Mouse (Mus musculus): ENCODE data around the gene Gm49405. TPM values are rescaled to one million over a fixed set of nuclear protein-coding genes. Genes with fewer than 3 reads are reported as not detected.

The Gm49405 gene
- 0.94 and 1.1 TPM in 2 replicates for polyA plus RNA-seq (2015; fragmentation: Nextera tagmentation; extraction: Ambion mirVana)

DNA sequence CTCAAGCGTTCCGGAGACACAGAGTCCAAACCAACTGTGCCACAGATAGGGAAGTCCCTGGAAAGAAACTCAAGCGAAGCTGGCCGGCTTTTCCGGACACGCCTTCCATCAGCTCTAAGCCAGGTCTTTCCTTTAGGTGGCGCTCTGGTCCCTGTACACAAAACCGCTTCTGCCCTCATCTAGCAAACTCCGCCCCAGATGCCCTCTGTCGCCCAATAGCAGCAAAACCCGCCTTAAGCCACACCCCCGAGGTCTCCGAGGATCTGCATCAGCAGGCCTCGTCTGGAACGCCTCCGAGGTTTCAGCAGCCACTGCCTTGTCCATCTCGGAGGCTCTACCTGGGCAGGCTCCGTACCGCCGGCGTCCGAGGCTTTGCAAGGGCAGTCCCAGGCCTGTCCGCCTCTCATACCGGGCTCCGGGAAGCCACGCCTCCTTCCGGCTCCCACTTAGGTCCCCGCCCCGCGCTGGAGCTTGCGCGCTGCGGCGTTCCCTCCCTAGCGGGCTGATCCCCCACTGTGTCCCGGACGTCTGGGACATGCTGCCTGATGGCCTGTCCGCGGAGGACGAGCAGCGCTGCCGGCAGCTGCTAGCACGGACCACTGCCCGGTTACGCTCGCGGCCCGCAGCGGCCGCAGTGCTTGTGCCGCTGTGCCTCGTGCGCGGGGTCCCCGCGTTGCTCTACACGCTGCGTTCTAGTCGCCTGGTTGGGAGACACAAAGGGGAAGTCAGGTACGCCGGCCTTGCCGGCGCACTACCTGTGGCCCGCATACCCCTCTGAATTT is at the start of gene Gm49405, which contains the start of gene Nudt8:
Gm49405 (plus strand) TSS at position 508 of the 782 bp plus-strand sequence.
Nudt8 (plus strand) TSS at position 462 of the 782 bp plus-strand sequence.

DNA sequence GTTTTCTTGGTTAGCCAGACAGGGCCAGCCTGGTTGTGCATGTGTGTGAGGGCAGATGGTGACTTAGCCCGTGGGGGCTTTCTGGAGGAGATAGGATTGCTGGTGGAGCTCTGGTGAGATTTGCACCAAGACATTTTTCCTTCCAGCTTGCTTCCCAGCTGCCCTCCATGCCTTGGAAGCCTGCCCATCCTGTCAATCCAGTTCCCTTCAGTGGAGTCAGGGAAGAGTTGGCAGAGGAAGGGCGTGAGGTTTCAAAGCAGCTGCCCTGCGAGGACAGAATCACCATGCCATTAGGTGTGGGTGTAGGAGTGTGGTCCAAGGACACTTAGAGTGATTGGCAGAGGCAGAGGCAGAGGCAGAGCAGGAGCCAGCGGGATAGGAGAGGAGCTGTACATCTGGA is 42.0 kb upstream of the Gm49405 start, which contains the start of gene Aldh3b3:
Aldh3b3 (plus strand) TSS at position 176 of the 400 bp plus-strand sequence.

DNA sequence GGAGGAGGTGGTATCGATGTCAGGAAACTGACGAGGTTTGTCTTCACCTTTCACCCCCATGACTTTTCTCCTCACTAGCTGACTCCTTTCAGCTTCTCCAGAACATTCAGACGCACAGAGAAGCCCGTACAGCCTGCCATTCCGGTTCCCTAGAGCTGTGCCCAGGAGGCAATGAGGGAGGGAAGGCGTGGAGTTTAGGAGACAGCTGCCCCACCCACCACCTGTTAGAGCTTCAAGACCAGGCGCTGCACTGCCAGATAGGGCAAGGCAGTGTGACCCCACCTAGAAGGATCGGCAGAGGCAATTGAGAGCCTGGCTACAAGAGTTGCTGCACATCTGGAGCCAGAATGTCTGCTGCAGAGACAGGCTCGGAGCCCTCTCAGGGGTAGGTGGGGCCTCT is 28.2 kb upstream of the Gm49405 start, which contains the start of gene Aldh3b2:
Aldh3b2 (plus strand) TSS at position 100 of the 400 bp plus-strand sequence.

DNA sequence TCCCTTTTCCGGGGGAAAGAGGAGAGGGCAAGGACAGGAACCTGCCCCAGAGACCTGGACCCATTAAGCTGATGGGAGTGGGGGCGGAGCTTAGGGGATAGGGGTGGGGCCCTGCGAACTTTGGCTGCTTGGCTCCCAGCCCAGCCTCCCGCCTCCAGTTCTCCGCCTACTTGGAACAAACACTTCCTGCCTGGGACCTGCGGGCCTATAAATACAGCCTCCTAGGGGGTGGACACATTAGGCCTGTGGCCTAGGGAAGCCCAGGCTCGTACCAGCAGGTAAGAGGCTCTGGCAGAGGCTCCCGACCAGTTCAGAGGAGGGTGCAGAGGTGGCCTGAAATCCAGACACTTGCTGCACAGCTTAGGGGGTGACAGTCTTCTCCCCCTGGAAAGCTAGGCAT is 14.1 kb upstream of the Gm49405 start, which contains the start of gene Acy3:
Acy3 (plus strand) TSS at position 237 of the 400 bp plus-strand sequence.

DNA sequence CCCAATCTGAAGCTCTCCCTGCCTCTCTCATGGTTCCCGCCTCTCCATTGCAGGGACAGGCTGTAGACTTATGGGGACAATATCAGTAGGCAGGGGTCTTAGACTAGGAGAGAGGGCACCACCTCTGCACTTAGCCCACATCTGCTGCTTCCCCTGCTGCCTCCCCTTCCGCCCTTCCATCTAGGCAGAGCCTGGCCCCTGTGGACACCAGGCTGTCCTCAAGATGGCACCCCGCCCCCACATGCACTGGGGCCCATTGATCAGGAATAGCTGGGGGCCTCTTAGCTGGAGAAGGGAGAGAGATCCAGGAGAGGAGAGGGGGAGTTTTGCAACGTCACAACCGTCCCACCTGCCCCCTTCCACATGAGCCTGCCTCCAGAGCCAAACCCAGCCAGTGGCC is 8.0 kb upstream of the Gm49405 start, which contains the start of gene Tbx10:
Tbx10 (plus strand) TSS at position 337 of the 400 bp plus-strand sequence.

DNA sequence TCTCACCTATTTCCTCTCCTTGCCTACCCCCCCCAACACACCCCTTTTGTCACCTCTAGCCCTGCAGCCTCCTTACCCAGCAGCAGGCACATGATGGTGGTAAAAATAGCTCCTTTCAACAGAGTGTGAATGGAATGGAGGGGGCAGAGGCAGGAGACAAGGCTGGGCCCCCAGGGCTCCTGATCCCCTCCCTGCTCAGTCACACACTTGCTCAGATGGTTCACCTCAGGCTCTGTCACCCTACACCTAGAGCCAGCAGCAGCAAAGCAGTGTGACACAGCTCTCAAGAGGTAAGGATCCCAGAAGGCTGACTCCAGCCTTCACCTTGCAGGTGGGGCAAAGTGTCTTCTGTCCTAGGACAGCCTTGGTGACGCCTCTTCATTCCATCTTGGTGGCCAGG is 2.7 kb downstream of the Gm49405 start, which contains the start of gene Doc2g:
Doc2g (plus strand) TSS at position 202 of the 400 bp plus-strand sequence.

DNA sequence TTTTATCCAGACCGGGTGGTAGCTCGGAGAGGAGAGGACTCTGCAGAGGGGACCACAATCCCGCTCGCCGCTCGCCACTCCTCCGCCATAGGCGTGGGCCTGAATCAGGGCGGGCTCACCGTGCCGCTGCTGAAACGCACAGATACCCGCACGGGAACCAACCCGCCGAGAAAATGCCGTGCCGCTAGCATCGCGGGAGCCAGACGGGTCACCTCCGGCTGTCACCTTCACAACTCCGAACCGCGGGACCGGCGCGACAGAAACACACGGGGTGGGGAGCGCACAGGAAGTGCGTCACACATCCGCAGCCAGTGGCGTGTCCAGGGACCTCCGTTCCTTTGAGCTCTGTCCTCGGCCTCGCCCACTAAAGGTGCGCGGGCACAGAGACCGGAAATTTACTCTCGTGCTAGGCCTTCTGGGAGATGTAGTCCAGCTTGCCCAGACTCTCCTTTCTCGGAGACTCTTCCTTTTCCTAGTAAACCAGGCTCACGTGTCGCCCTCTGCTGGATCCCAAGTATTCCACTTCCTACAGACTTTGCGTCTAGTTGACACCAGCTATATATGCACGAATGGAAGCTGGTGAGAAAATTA is 12.1 kb downstream of the Gm49405 start, which contains the start of gene Ndufv1:
Ndufv1 (minus strand) TSS at position 375 of the 591 bp plus-strand sequence.

DNA sequence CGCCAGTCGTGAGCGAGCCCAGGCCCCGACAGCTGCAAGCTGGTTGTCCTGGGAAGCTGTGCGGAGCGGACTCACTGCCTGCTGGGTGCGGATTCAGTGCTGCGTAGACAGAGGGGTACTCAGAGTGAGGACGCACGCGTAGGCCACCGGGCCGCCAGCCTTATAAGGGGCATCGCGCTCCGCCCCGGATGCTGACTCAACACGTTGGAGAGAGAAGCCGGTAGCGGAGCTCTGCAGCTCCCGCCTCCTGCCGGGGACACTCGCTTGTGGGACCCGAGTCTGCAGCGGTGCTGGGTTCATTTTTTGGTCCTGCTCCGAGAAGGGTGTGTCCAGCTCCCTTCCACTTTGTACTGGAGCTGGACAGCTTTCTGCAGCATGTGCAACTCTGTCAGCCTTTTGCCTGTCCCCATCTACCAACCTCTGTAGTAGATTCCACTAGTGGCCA is 37.4 kb downstream of the Gm49405 start, which contains the start of gene Gstp1:
Gstp1 (minus strand) TSS at position 198 of the 445 bp plus-strand sequence.

DNA sequence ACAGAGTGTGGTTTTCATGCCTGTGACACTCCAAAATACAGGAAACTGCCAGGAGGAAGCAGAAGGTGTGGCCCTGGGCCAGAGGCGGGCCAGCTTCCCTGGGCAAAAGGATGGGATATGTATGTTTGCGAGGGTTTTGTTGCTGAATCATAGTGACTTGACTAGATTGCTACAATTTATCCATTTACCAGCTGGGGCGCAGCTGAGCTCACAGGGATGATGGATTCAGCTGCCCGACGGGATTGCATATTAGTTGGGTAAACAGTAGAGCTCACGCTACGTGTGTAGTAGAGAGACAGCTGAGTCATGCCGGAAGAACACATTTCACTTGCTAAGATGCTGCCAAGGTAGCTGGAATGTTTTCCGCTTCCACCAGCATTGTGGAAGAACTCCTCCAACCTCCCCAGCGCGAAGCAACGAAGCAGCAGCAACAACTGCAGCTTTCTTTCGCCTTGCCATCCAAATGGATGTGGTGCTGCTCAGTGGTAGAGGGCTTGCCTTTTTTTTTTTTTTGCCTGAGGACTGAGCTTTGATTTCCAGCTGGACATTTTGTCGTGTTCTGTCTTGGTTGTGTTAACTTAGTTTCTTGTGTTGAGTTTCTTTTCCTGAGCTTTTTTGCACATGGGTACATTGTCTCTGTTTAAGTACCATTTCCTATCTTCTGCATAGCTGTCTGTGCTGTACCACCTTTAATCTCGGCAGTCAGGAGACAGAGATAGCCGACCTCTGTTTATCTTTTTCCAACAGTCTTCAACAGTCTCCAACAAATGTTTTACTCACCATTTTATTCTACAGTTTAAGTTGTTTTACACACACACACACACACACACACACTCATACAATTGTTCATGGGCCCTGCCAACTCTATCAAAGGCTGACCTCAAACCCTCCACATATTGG is 45.8 kb downstream of the Gm49405 start, which contains the start of gene Gstp2:
Gstp2 (minus strand) TSS at position 58 of the 900 bp plus-strand sequence.

Other genes starting within 250 kb of the Gm49405 start
- gene Kmt5b, start 233.2 kb upstream of the Gm49405 start, polyA plus RNA-seq (2015; fragmentation: Nextera tagmentation; extraction: Ambion mirVana): 12.8 and 13.9 TPM in 2 replicates
- 7.9 and 9.6 TPM in 2 replicates for gene Chka, start 148.9 kb upstream of the Gm49405 start, polyA plus RNA-seq (2015; fragmentation: Nextera tagmentation; extraction: Ambion mirVana)
- gene Tcirg1, start 93.5 kb upstream of the Gm49405 start, polyA plus RNA-seq (2015; fragmentation: Nextera tagmentation; extraction: Ambion mirVana): 16.4 and 18.2 TPM in 2 replicates
- gene Ndufs8, start 87.9 kb upstream of the Gm49405 start, polyA plus RNA-seq (2015; fragmentation: Nextera tagmentation; extraction: Ambion mirVana): 372 and 439 TPM in 2 replicates
- 7.5 and 8.1 TPM in 2 replicates for gene Aldh3b1, start 70.8 kb upstream of the Gm49405 start, polyA plus RNA-seq (2015; fragmentation: Nextera tagmentation; extraction: Ambion mirVana)
- gene Unc93b1, start 65.4 kb upstream of the Gm49405 start, polyA plus RNA-seq (2015; fragmentation: Nextera tagmentation; extraction: Ambion mirVana): 20.6 and 25.5 TPM in 2 replicates
- 0.35 TPM in 1 of 2 replicates, not detected in the other for gene Aldh3b3, start 42.0 kb upstream of the Gm49405 start, polyA plus RNA-seq (2015; fragmentation: Nextera tagmentation; extraction: Ambion mirVana)
- 1.0 and 9.9 TPM in 2 replicates for gene Aldh3b2, start 28.3 kb upstream of the Gm49405 start, polyA plus RNA-seq (2015; fragmentation: Nextera tagmentation; extraction: Ambion mirVana)
- 10.8 and 13.3 TPM in 2 replicates for gene Acy3, start 14.1 kb upstream of the Gm49405 start, polyA plus RNA-seq (2015; fragmentation: Nextera tagmentation; extraction: Ambion mirVana)
- not detected in 2 replicates for gene Tbx10, start 7.9 kb upstream of the Gm49405 start, polyA plus RNA-seq (2015; fragmentation: Nextera tagmentation; extraction: Ambion mirVana)
- gene Nudt8, start within 50 bp of the Gm49405 start, polyA plus RNA-seq (2015; fragmentation: Nextera tagmentation; extraction: Ambion mirVana): 39.5 and 49.5 TPM in 2 replicates
- 1.6 and 2.5 TPM in 2 replicates for gene Doc2g, start 2.7 kb downstream of the Gm49405 start, polyA plus RNA-seq (2015; fragmentation: Nextera tagmentation; extraction: Ambion mirVana)
- gene Ndufv1, start 12.2 kb downstream of the Gm49405 start, polyA plus RNA-seq (2015; fragmentation: Nextera tagmentation; extraction: Ambion mirVana): 413 and 450 TPM in 2 replicates
- 271 and 284 TPM in 2 replicates for gene Gstp1, start 37.4 kb downstream of the Gm49405 start, polyA plus RNA-seq (2015; fragmentation: Nextera tagmentation; extraction: Ambion mirVana)
- 11.0 and 11.1 TPM in 2 replicates for gene Gstp2, start 45.4 kb downstream of the Gm49405 start, polyA plus RNA-seq (2015; fragmentation: Nextera tagmentation; extraction: Ambion mirVana)
- 0.21 TPM in 1 of 2 replicates, not detected in the other for gene Gstp3, start 58.9 kb downstream of the Gm49405 start, polyA plus RNA-seq (2015; fragmentation: Nextera tagmentation; extraction: Ambion mirVana)
- gene Cabp2, start 81.0 kb downstream of the Gm49405 start, polyA plus RNA-seq (2015; fragmentation: Nextera tagmentation; extraction: Ambion mirVana): 1.3 and 1.5 TPM in 2 replicates
- gene Cdk2ap2, start 96.6 kb downstream of the Gm49405 start, polyA plus RNA-seq (2015; fragmentation: Nextera tagmentation; extraction: Ambion mirVana): 38.7 and 45.9 TPM in 2 replicates
- 3.8 and 5.2 TPM in 2 replicates for gene Pitpnm1, start 99.4 kb downstream of the Gm49405 start, polyA plus RNA-seq (2015; fragmentation: Nextera tagmentation; extraction: Ambion mirVana)
- 56.7 and 57.8 TPM in 2 replicates for gene Aip, start 125.2 kb downstream of the Gm49405 start, polyA plus RNA-seq (2015; fragmentation: Nextera tagmentation; extraction: Ambion mirVana)
- not detected in 2 replicates for gene Gpr152, start 139.2 kb downstream of the Gm49405 start, polyA plus RNA-seq (2015; fragmentation: Nextera tagmentation; extraction: Ambion mirVana)
- 0.14 and 1.5 TPM in 2 replicates for gene Cabp4, start 143.4 kb downstream of the Gm49405 start, polyA plus RNA-seq (2015; fragmentation: Nextera tagmentation; extraction: Ambion mirVana)
- 67.6 and 99.9 TPM in 2 replicates for gene Coro1b, start 148.0 kb downstream of the Gm49405 start, polyA plus RNA-seq (2015; fragmentation: Nextera tagmentation; extraction: Ambion mirVana)
- 2.1 and 2.3 TPM in 2 replicates for gene Ptprcap, start 153.0 kb downstream of the Gm49405 start, polyA plus RNA-seq (2015; fragmentation: Nextera tagmentation; extraction: Ambion mirVana)
- 42.6 and 42.9 TPM in 2 replicates for gene Rps6kb2, start 162.7 kb downstream of the Gm49405 start, polyA plus RNA-seq (2015; fragmentation: Nextera tagmentation; extraction: Ambion mirVana)
- 16.9 and 20.7 TPM in 2 replicates for gene Carns1, start 174.9 kb downstream of the Gm49405 start, polyA plus RNA-seq (2015; fragmentation: Nextera tagmentation; extraction: Ambion mirVana)
- gene Tbc1d10c, start 190.7 kb downstream of the Gm49405 start, polyA plus RNA-seq (2015; fragmentation: Nextera tagmentation; extraction: Ambion mirVana): 5.1 and 6.7 TPM in 2 replicates
- gene Ppp1ca, start 191.4 kb downstream of the Gm49405 start, polyA plus RNA-seq (2015; fragmentation: Nextera tagmentation; extraction: Ambion mirVana): 660 and 721 TPM in 2 replicates
- gene Rad9a, start 201.0 kb downstream of the Gm49405 start, polyA plus RNA-seq (2015; fragmentation: Nextera tagmentation; extraction: Ambion mirVana): 10.2 and 10.8 TPM in 2 replicates
- gene Clcf1, start 213.6 kb downstream of the Gm49405 start, polyA plus RNA-seq (2015; fragmentation: Nextera tagmentation; extraction: Ambion mirVana): 0.51 and 0.85 TPM in 2 replicates
- gene AC109138.7, start 213.7 kb downstream of the Gm49405 start, polyA plus RNA-seq (2015; fragmentation: Nextera tagmentation; extraction: Ambion mirVana): not detected in 2 replicates
- 35.0 and 37.0 TPM in 2 replicates for gene Pold4, start 231.3 kb downstream of the Gm49405 start, polyA plus RNA-seq (2015; fragmentation: Nextera tagmentation; extraction: Ambion mirVana)

All from skeletal muscle tissue, postnatal 0 days (tissue).